Mouse (Mus musculus) thymus, postnatal 10 days (tissue): ENCODE results near the gene Car5b.

Experiments used
- DNase-seq, 2 experiments: peaks; one replicate each; pipeline ENCODE4 v3.0.0; 2021; ENCODE audit warnings: low spot score in 2 of 2

Gene Car5b

GRCm38 (mm10) chrX:164027607-164028289, at the start of gene Car5b:
TSS of gene Car5b (minus strand) at chrX:164027997.
- DNase-seq: peak; percentile 24 to 55

- DNase-seq: peak; percentile 87 to 89
These were observed 48.4 kb upstream of the Car5b start, which contains the start of gene Siah1b for GRCm38 (mm10) chrX:164076040-164076775. TSS of gene Siah1b (minus strand) at chrX:164076493.

- no peak for DNase-seq
These were observed 41.2 kb upstream of the Car5b start for GRCm38 (mm10) chrX:164068968-164069367.

- peak; percentile 9 to 55 for DNase-seq
These were observed 38.4 kb upstream of the Car5b start for GRCm38 (mm10) chrX:164066185-164066584.

GRCm38 (mm10) chrX:164059070-164059469, 31.3 kb upstream of the Car5b start:
- no peak for DNase-seq

GRCm38 (mm10) chrX:164058523-164058922, 30.7 kb upstream of the Car5b start:
- no peak for DNase-seq

GRCm38 (mm10) chrX:164055726-164056125, 27.9 kb upstream of the Car5b start:
- no peak for DNase-seq

- DNase-seq: no peak
These were observed 18.9 kb upstream of the Car5b start for GRCm38 (mm10) chrX:164046736-164047135.

GRCm38 (mm10) chrX:164042069-164042468, 14.3 kb upstream of the Car5b start:
- no peak for DNase-seq

- no peak for DNase-seq
These were observed 11.1 kb upstream of the Car5b start for GRCm38 (mm10) chrX:164038882-164039281.

- DNase-seq: no peak
These were observed 8.1 kb upstream of the Car5b start for GRCm38 (mm10) chrX:164035931-164036330.

GRCm38 (mm10) chrX:164035401-164035800, 7.6 kb upstream of the Car5b start:
- DNase-seq: no peak

- no peak for DNase-seq
These were observed 4.7 kb upstream of the Car5b start for GRCm38 (mm10) chrX:164032526-164032925.

- no peak for DNase-seq
These were observed 12.2 kb downstream of the Car5b start for GRCm38 (mm10) chrX:164015636-164016035.

GRCm38 (mm10) chrX:164014956-164015355, 12.8 kb downstream of the Car5b start:
- DNase-seq: no peak

GRCm38 (mm10) chrX:164013318-164013717, 14.5 kb downstream of the Car5b start:
- DNase-seq: no peak

GRCm38 (mm10) chrX:164004809-164005208, 23.0 kb downstream of the Car5b start:
- DNase-seq: peak in 1 of 2 experiments; percentile 5

GRCm38 (mm10) chrX:163999848-164000247, 27.9 kb downstream of the Car5b start:
- no peak for DNase-seq

- no peak for DNase-seq
These were observed 31.0 kb downstream of the Car5b start for GRCm38 (mm10) chrX:163996754-163997153.

- DNase-seq: no peak
These were observed 40.0 kb downstream of the Car5b start for GRCm38 (mm10) chrX:163987718-163988374.

GRCm38 (mm10) chrX:163982129-163982528, 45.7 kb downstream of the Car5b start:
- DNase-seq: no peak

- DNase-seq: no peak
These were observed 46.3 kb downstream of the Car5b start for GRCm38 (mm10) chrX:163981500-163981899.

GRCm38 (mm10) chrX:163981092-163981491, 46.7 kb downstream of the Car5b start:
- DNase-seq: no peak
